Mouse (Mus musculus) heart, embryonic 10.5 days (tissue): ENCODE measurements around the gene 4930433I11Rik. TPM values are rescaled to one million over a fixed set of nuclear protein-coding genes. Genes with fewer than 3 reads are reported as not detected.
"Not testable (repeated sequence)": the region's sequence is repeated elsewhere in the genome, so short reads cannot be mapped to it uniquely, and the experiment has no call there.

Experiments
- DNase-seq: peaks from one replicate; pipeline ENCODE4 v3.0.0-alpha.2; 2017; ENCODE audit warnings: low spot score
- H3K27ac ChIP-seq: fragments of 300-500 bp; sonication (generic); 2 replicates; pipeline ENCODE4 v1.5.1; 2016; ENCODE audit warnings: mild to moderate bottlenecking
- H3K27me3 ChIP-seq: fragments of 300-500 bp; sonication (generic); 2 replicates; pipeline ENCODE4 v1.6.1; 2016; ENCODE audit warnings: mild to moderate bottlenecking; ENCODE audit not compliant: poor library complexity, insufficient read depth, severe bottlenecking
- H3K36me3 ChIP-seq: fragments of 300-500 bp; sonication (generic); 2 replicates; pipeline ENCODE4 v1.6.1; 2016; ENCODE audit warnings: mild to moderate bottlenecking, moderate library complexity
- H3K4me1 ChIP-seq: fragments of 300-500 bp; sonication (generic); 2 replicates; pipeline ENCODE4 v1.6.1; 2016; ENCODE audit warnings: mild to moderate bottlenecking
- H3K4me3 ChIP-seq: fragments of 300-500 bp; sonication (generic); 2 replicates; pipeline ENCODE4 v1.5.1; 2016; ENCODE audit warnings: mild to moderate bottlenecking, moderate library complexity
- H3K9me3 ChIP-seq: fragments of 300-500 bp; sonication (generic); 2 replicates; pipeline ENCODE4 v1.6.1; 2016; ENCODE audit warnings: mild to moderate bottlenecking, moderate library complexity
- WGBS: fragments of 180-500 bp; shearing (Covaris S2); methylation state at CpG from one replicate; pipeline ENCODE4 v1.1.7; 2016; 5-methylcytosine and 5-hydroxymethylcytosine counted together
- polyA plus RNA-seq: library from polyadenylated mRNA; unstranded; fragments of >200 nt; fragmentation: Nextera tagmentation; extraction: Ambion mirVana; gene quantifications from 2 replicates; pipeline ENCODE4 v1.2.1, GENCODE M21; 2016

Gene 4930433I11Rik
- polyA plus RNA-seq: not detected in 2 replicates

- H3K27me3 ChIP-seq: no peaks in the 10 kb centered on the region
- H3K27ac ChIP-seq: no peak within 1 kb of the TSS
- no peaks in the 10 kb centered on the region for H3K9me3 ChIP-seq
- no peaks in the 10 kb centered on the region for H3K4me1 ChIP-seq
- 68% methylated on average over 1 of the region's 1 CpGs for WGBS
- no peak for DNase-seq
- no peak within 1 kb of the TSS for H3K4me3 ChIP-seq
- H3K36me3 ChIP-seq: no peaks in the 10 kb centered on the region
Measured at GRCm38 (mm10) chr7:40987243-40987642, at the start of gene 4930433I11Rik. Gene 4930433I11Rik, plus strand, starts transcription at chr7:40987543.

DNA sequence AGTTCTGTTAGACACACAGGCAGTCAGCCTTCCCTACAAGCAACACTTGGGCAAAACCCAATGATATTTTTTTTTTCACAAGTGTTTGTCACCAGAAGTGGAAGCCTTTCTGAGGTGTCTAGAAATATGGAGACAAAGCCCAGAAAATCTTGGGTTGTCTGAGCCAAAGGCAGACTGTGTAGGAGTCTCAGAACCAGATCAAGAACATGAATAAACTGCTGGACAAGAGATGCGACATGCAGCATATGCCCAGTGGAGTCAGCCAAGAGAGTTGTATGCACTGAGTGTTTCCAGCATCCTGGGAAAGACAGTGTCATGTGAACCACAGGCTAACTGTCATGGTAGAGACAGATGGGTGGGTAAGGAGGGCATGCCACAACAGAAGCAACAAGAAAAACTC is 48.0 kb upstream of the 4930433I11Rik start:
- H3K4me1 ChIP-seq: no peaks in the 10 kb centered on the region
- no peaks in the 10 kb centered on the region for H3K36me3 ChIP-seq
- H3K4me3 ChIP-seq: no peak overlapping the region
- H3K27me3 ChIP-seq: no peaks in the 10 kb centered on the region
- no peak for DNase-seq
- 83% methylated on average over 1 of the region's 1 CpGs for WGBS
- no peaks in the 10 kb centered on the region for H3K9me3 ChIP-seq
- no peak overlapping the region for H3K27ac ChIP-seq

GRCm38 (mm10) chr7:40942233-40942935 is 45.0 kb upstream of the 4930433I11Rik start:
- DNase-seq: no peak

DNA sequence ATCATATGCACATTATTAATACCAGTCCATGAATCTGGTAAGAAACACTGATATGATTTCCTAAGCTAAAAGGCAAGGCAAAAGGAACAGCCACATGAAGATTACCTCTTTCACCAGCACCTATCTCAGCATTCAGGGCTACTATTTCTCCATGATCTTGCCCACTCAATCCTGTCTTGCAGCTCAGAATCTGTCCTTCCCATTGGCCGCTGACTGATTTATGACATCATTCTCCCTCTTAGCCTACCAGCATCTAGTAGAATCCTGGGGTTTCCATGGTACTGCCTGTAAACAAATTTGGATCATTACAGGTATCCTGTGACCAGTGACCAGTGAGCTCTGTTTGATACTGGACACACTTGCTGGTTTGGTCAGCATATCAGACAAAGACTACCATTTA is 45.1 kb downstream of the 4930433I11Rik start, which contains the start of gene Gm4884:
Gene Gm4884 (plus strand): TSS at position 301 of the 400 bp plus-strand sequence.
- not testable (repeated sequence) for DNase-seq
- WGBS: 70% methylated on average over 1 of the region's 1 CpGs

More at GRCm38 (mm10) chr7:40942233-40942935, 45.0 kb upstream of the 4930433I11Rik start:
- no peak overlapping the region for H3K27ac ChIP-seq
- no peaks in the 10 kb centered on the region for H3K36me3 ChIP-seq
- no peaks in the 10 kb centered on the region for H3K9me3 ChIP-seq
- H3K4me1 ChIP-seq: no peaks in the 10 kb centered on the region
- WGBS: 61% methylated on average over 3 of the region's 3 CpGs
- H3K4me3 ChIP-seq: no peak overlapping the region
- no peaks in the 10 kb centered on the region for H3K27me3 ChIP-seq

DNA sequence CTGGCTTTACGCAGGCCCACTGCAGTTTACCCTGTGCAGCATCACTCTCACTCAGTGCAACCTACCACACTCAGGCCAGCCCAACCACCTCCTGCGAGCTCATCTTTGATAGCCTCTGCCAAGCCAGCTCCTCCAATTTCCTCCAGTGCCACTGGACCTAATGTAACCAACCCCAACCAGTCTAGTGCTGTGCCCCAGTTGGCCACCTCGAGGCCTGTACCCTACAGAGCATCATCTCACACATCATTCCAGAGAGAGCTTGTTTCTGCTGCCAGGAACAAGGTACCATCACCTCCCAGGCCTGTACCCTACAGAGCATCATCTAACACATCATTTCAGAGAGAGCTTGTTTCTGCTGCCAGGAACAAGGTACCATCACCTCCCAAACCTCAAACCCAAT is 56.7 kb downstream of the 4930433I11Rik start:
- not testable (repeated sequence) for H3K4me1 ChIP-seq, H3K27me3 ChIP-seq, DNase-seq, H3K9me3 ChIP-seq, H3K27ac ChIP-seq, H3K36me3 ChIP-seq, H3K4me3 ChIP-seq
- 60% methylated on average over 3 of the region's 3 CpGs for WGBS

More for the DNA sequence above, 45.1 kb downstream of the 4930433I11Rik start, which contains the start of gene Gm4884:
- not testable (repeated sequence) for H3K4me3 ChIP-seq, H3K9me3 ChIP-seq, H3K27ac ChIP-seq, H3K36me3 ChIP-seq, H3K27me3 ChIP-seq, H3K4me1 ChIP-seq

Other genes with a start within 250 kb of the 4930433I11Rik start
- 0.84 and 1.9 TPM in 2 replicates for gene Vstm2b, start 89.2 kb upstream of the 4930433I11Rik start, polyA plus RNA-seq
- gene Gm4884, start 45.2 kb downstream of the 4930433I11Rik start, polyA plus RNA-seq: not detected in 2 replicates
- not detected in 2 replicates for gene Gm5592, start 166.3 kb downstream of the 4930433I11Rik start, polyA plus RNA-seq